Mouse (Mus musculus) gastrocnemius, postnatal 36 days (tissue): ENCODE data around the gene Lrch4. TPM values are rescaled to one million over a fixed set of nuclear protein-coding genes. Genes with fewer than 3 reads are reported as not detected.

Experiments
- DNase-seq, 2 experiments: peaks; one replicate each; pipeline ENCODE4 v3.0.0; 2022
- intact Hi-C: fragments of 180-260 bp; cut with DNase I; formaldehyde crosslinking; loops from one replicate; pipeline ENCODE4 v1.15.1; 2025
- long read RNA-seq, 2 experiments: library from polyadenylated mRNA; stranded (forward); transcript quantifications; one replicate each; pipeline ENCODE4 v2.0.0; 2021
- total RNA-seq, 2 experiments: library from RNA; stranded (reverse); gene quantifications; 2 replicates each; pipeline ENCODE4 v1.2.3; 2021

The Lrch4 gene
- 10 to 100 TPM; 13.6 to 13.8 TPM for total RNA-seq
- long read RNA-seq, experiment 1, transcript Lrch4-201 (18 exons, 3,078 nt), result major isoform, 8 of 10 reads
- long read RNA-seq, experiment 1, partial matches to known transcripts, result 0 of 10 reads
- long read RNA-seq, experiment 1, other reads (novel, unspliced or antisense), result 2 of 10 reads
- long read RNA-seq, experiment 2, transcript Lrch4-201 (18 exons, 3,078 nt), result major isoform, 11 of 18 reads
- long read RNA-seq, experiment 2, partial matches to known transcripts, result 6 of 18 reads
- long read RNA-seq, experiment 2, other reads (novel, unspliced or antisense), result 1 of 18 reads

GRCm38 (mm10) chr5:137628498-137629305 lies at the start of gene Lrch4, which contains the start of the genes Fbxo24 and Gm20605:
Gene Lrch4, plus strand, starts transcription at chr5:137629121.
Gene Fbxo24, minus strand, starts transcription at chr5:137629002.
Gene Gm20605, plus strand, starts transcription at chr5:137629175.
- DNase-seq, result peak; percentile 96 to 98
- intact Hi-C loops, result no loop called here

GRCm38 (mm10) chr5:137580246-137580645 lies 48.7 kb upstream of the Lrch4 start:
- intact Hi-C loops, result loop anchor here (5.0 kb wide), 1 partner anchor 177 kb away; no protein-coding TSS in a partner anchor
- no peak for DNase-seq

GRCm38 (mm10) chr5:137582702-137583101 lies 46.2 kb upstream of the Lrch4 start:
- DNase-seq, result no peak
- intact Hi-C loops, result loop anchor here (5.0 kb wide), 1 partner anchor 175 kb away; no protein-coding TSS in a partner anchor

- intact Hi-C loops, result loop anchor here (5.0 kb wide), 1 partner anchor 174 kb away; no protein-coding TSS in a partner anchor
- DNase-seq, result no peak
Observed at GRCm38 (mm10) chr5:137583670-137584169, 45.2 kb upstream of the Lrch4 start.

GRCm38 (mm10) chr5:137584976-137585375 lies 43.9 kb upstream of the Lrch4 start:
- DNase-seq, result peak; percentile 54 to 70
- intact Hi-C loops, result loop anchor here (5.0 kb wide), 2 partner anchors 67 to 172 kb away; no protein-coding TSS in a partner anchor

GRCm38 (mm10) chr5:137590507-137590906 lies 38.4 kb upstream of the Lrch4 start:
- intact Hi-C loops, result no loop called here

GRCm38 (mm10) chr5:137595921-137596320 lies 33.0 kb upstream of the Lrch4 start:
- intact Hi-C loops, result no loop called here
- no peak for DNase-seq

More at GRCm38 (mm10) chr5:137590507-137590906, 38.4 kb upstream of the Lrch4 start:
- DNase-seq, result no peak

- no peak for DNase-seq
- intact Hi-C loops, result no loop called here
Observed at GRCm38 (mm10) chr5:137596601-137597261, 32.2 kb upstream of the Lrch4 start.

GRCm38 (mm10) chr5:137597625-137598024 lies 31.3 kb upstream of the Lrch4 start:
- intact Hi-C loops, result no loop called here
- no peak for DNase-seq

GRCm38 (mm10) chr5:137598100-137598826 lies 30.7 kb upstream of the Lrch4 start:
- intact Hi-C loops, result no loop called here
- DNase-seq, result no peak

- intact Hi-C loops, result no loop called here
- DNase-seq, result no peak
Observed at GRCm38 (mm10) chr5:137599600-137599999, 29.3 kb upstream of the Lrch4 start.

GRCm38 (mm10) chr5:137600281-137600618 lies 28.7 kb upstream of the Lrch4 start:
- no peak for DNase-seq
- intact Hi-C loops, result loop anchor here (2.0 kb wide), 1 partner anchor 67 kb away; the partner anchor contains the start of genes Epo and Gnb2

- intact Hi-C loops, result loop anchor here (2.0 kb wide), 1 partner anchor 68 kb away; the partner anchor contains the start of genes Epo and Gnb2
- DNase-seq, result peak; percentile 94 to 97
Observed at GRCm38 (mm10) chr5:137600619-137601364, 28.1 kb upstream of the Lrch4 start, which contains the start of gene Mospd3. Gene Mospd3, minus strand, starts transcription at chr5:137601058.

GRCm38 (mm10) chr5:137601365-137601729 lies 27.6 kb upstream of the Lrch4 start:
- intact Hi-C loops, result loop anchor here (2.0 kb wide), 1 partner anchor 69 kb away; the partner anchor contains the start of genes Epo and Gnb2
- no peak for DNase-seq

- intact Hi-C loops, result no loop called here
- DNase-seq, result no peak
Observed at GRCm38 (mm10) chr5:137607860-137608653, 20.9 kb upstream of the Lrch4 start.

- DNase-seq, result no peak
- intact Hi-C loops, result no loop called here
Observed at GRCm38 (mm10) chr5:137608654-137609190, 20.2 kb upstream of the Lrch4 start.

- no peak for DNase-seq
- intact Hi-C loops, result no loop called here
Observed at GRCm38 (mm10) chr5:137609292-137609691, 19.6 kb upstream of the Lrch4 start.

GRCm38 (mm10) chr5:137610056-137610455 lies 18.9 kb upstream of the Lrch4 start:
- no peak for DNase-seq
- intact Hi-C loops, result no loop called here
